Mouse (Mus musculus): ENCODE data around the gene Prdx1. TPM values are rescaled to one million over a fixed set of nuclear protein-coding genes. Genes with fewer than 3 reads are reported as not detected.
A peak's percentile ranks its signal among the peaks of the same experiment; 100 is the strongest.

The Prdx1 gene
- polyA plus RNA-seq, 1 experiment from 2014 or later = 1,377 TPM

- Histone ChIP-seq H3K27me3 (replicated peaks) (no peaks in the 10 kb centered on the region), H3K9ac (peak overlapping the region; percentile 27), H3K27ac (no peak overlapping the region), H3K4me2 (peak overlapping the region; percentile 67), H3K9me3 (no peaks in the 10 kb centered on the region), H3K36me3 (no peaks in the 10 kb centered on the region), H3K4me1 (peaks cover 4% of the 10 kb centered on the region; the same call in 1 of the 2 replicates), H3K4me3 (replicated peaks) (peak overlapping the region; percentile 71)
- 4% methylated on average over 9 of the region's 9 CpGs for whole genome bisulfite sequencing
- no peak; the same call in 1 of the 2 replicates for ATAC-seq (ENCODE audit: insufficient read depth, low FRiP score, low read depth)
Observed at GRCm38 (mm10) chr4:116708791-116709390, 23.5 kb downstream of the Prdx1 start.

DNA sequence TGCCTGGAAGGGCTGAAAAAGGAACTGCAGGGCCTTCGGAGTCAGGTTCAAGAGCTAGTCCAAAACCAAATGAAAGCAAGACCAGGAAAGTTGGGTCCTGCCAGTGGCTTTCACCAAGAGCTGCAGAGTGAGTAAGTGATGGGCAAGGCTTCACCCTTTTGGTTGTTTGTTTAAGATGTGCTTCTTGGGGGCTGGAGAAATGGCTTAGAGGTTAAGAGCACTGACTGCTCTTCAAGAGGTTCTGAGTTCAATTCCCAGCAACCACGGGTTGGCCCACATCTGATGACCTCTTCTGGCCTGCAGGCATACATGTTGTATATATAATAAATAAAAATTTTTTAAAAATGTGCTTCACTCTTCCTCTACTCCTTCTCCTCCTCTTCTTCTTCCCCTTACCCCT, 24.8 kb downstream of the Prdx1 start:
- Histone ChIP-seq H3K27me3 (replicated peaks) (no peaks in the 10 kb centered on the region), H3K4me2 (no peak overlapping the region), H3K4me1 (peaks cover 4% of the 10 kb centered on the region; the same call in 1 of the 2 replicates), H3K9me3 (no peaks in the 10 kb centered on the region), H3K9ac (no peak overlapping the region), H3K36me3 (no peaks in the 10 kb centered on the region), H3K27ac (no peak overlapping the region), H3K4me3 (replicated peaks) (no peak overlapping the region)
- ATAC-seq (ENCODE audit: insufficient read depth, low FRiP score, low read depth) = no peak
- 92% methylated on average over 2 of the region's 2 CpGs for WGBS

DNA sequence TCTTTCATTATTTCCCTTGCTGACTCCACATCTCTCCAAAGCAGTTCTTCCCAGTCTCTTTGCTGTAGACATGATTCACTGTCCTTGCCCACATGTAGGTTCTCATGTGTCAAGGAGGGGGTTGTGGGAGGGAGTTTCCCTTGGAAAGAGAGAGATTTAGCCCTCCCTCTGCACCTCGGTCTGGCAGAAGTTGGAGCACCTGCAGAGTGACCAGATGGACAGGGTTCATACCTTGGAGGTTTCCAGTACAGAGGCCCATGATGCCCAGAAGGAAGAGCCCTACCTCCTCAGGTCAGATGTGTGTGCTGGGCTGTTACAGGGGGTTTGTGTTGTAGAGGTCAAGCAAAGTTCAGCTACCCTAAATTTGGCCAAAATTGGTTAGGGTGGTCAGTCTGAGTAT, 27.2 kb downstream of the Prdx1 start:
- H3K36me3 ChIP-seq = no peaks in the 10 kb centered on the region
- no peak overlapping the region for H3K9ac ChIP-seq
- no peak for ATAC-seq (ENCODE audit: insufficient read depth, low FRiP score, low read depth)
- H3K4me2 ChIP-seq = no peak overlapping the region
- WGBS = 73% methylated on average over 1 of the region's 1 CpGs
- no peaks in the 10 kb centered on the region for H3K9me3 ChIP-seq
- H3K4me3 ChIP-seq (replicated peaks) = no peak overlapping the region
- H3K4me1 ChIP-seq = peaks cover 4% of the 10 kb centered on the region; the same call in 1 of the 2 replicates
- no peak overlapping the region for H3K27ac ChIP-seq
- no peaks in the 10 kb centered on the region for H3K27me3 ChIP-seq (replicated peaks)

DNA sequence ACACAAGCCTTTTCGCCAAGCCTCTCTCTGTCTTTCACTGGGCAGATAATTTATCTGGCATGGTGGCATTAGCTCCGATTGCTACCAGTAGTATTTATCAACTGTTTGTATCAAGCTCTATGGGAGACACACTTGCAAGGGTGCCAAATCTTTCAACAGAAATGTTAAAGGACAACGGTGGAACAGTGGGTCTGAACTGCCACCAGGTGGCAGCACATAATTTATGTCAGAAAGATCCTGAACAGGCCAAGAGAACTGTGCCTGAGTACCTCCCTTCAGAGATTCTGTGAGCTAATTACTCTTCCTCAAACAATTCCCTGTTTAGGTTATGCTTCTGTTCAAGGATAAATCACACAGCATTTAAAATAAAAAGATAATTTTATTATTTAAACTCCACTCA, 34.1 kb downstream of the Prdx1 start:
- WGBS = 18% methylated on average over 3 of the region's 3 CpGs
- H3K27ac ChIP-seq = no peak overlapping the region
- no peak for ATAC-seq (ENCODE audit: insufficient read depth, low FRiP score, low read depth)

GRCm38 (mm10) chr4:116720343-116721097, 35.2 kb downstream of the Prdx1 start, which contains the start of gene Tesk2:
Gene Tesk2, plus strand, starts transcription at chr4:116720948.
- Histone ChIP-seq H3K9me3 (no peaks in the 10 kb centered on the region), H3K36me3 (no peaks in the 10 kb centered on the region), H3K4me2 (peak within 1 kb of the TSS; percentile 76), H3K9ac (peak within 1 kb of the TSS; percentile 66), H3K27me3 (replicated peaks) (no peaks in the 10 kb centered on the region), H3K27ac (peak within 1 kb of the TSS; percentile 81), H3K4me3 (replicated peaks) (peak within 1 kb of the TSS; percentile 68), H3K4me1 (peaks cover 14% of the 10 kb centered on the region)
- WGBS = under 1% methylated on average over 34 of the region's 34 CpGs
- peak; percentile 97 for ATAC-seq (ENCODE audit: insufficient read depth, low FRiP score, low read depth)

More for the DNA sequence above, 34.1 kb downstream of the Prdx1 start:
- no peak overlapping the region for H3K4me2 ChIP-seq
- H3K27me3 ChIP-seq (replicated peaks) = no peaks in the 10 kb centered on the region
- H3K4me3 ChIP-seq (replicated peaks) = no peak overlapping the region
- H3K9me3 ChIP-seq = no peaks in the 10 kb centered on the region
- H3K36me3 ChIP-seq = no peaks in the 10 kb centered on the region
- peaks cover 14% of the 10 kb centered on the region for H3K4me1 ChIP-seq
- H3K9ac ChIP-seq = no peak overlapping the region

GRCm38 (mm10) chr4:116721098-116721628, 35.8 kb downstream of the Prdx1 start:
- H3K9me3 ChIP-seq = no peaks in the 10 kb centered on the region
- peak overlapping the region; percentile 76 for H3K4me2 ChIP-seq
- peak overlapping the region; percentile 66 for H3K9ac ChIP-seq
- H3K27ac ChIP-seq = peak overlapping the region; percentile 81
- no peaks in the 10 kb centered on the region for H3K27me3 ChIP-seq (replicated peaks)
- ATAC-seq (ENCODE audit: insufficient read depth, low FRiP score, low read depth) = no peak; the same call in 1 of the 2 replicates
- WGBS = 1% methylated on average over 29 of the region's 29 CpGs
- H3K36me3 ChIP-seq = no peaks in the 10 kb centered on the region
- peaks cover 14% of the 10 kb centered on the region for H3K4me1 ChIP-seq
- H3K4me3 ChIP-seq (replicated peaks) = peak overlapping the region; percentile 68

GRCm38 (mm10) chr4:116722230-116722629, 36.9 kb downstream of the Prdx1 start:
- Histone ChIP-seq H3K4me2 (peak overlapping the region; percentile 76), H3K27me3 (replicated peaks) (no peaks in the 10 kb centered on the region), H3K4me1 (peaks cover 14% of the 10 kb centered on the region), H3K4me3 (replicated peaks) (0 out of 2 replicates have a peak overlapping the region, but pooled peaks have one; percentile 68), H3K9me3 (no peaks in the 10 kb centered on the region), H3K36me3 (no peaks in the 10 kb centered on the region), H3K9ac (no peak overlapping the region), H3K27ac (no peak overlapping the region)
- ATAC-seq (ENCODE audit: insufficient read depth, low FRiP score, low read depth) = no peak
- WGBS = 46% methylated on average over 7 of the region's 7 CpGs

DNA sequence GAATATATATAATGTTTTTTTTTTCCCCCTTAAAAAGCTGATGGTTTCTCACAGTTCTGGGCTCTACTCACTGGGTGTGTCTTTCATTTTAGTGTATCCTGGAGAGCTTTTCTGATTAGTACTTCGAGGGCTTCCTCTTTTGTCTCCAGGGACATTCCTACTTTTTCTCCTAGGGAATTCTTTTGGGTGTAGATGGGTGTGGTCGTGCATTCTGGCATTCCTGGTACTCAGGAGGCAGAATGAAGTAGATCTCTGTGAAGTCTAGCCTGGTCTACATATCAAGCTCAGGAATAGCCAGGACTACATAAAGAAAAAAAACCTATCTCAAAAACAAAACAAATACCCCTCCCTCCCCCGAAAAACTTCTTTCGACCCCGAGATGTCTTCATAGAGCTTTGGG, 40.1 kb downstream of the Prdx1 start:
- Histone ChIP-seq H3K4me2 (no peak overlapping the region), H3K4me3 (replicated peaks) (no peak overlapping the region), H3K9me3 (no peaks in the 10 kb centered on the region), H3K36me3 (no peaks in the 10 kb centered on the region), H3K27ac (no peak overlapping the region), H3K4me1 (peaks cover 9% of the 10 kb centered on the region), H3K27me3 (replicated peaks) (no peaks in the 10 kb centered on the region), H3K9ac (no peak overlapping the region)
- no peak for ATAC-seq (ENCODE audit: insufficient read depth, low FRiP score, low read depth)
- 76% methylated on average over 5 of the region's 5 CpGs for WGBS

DNA sequence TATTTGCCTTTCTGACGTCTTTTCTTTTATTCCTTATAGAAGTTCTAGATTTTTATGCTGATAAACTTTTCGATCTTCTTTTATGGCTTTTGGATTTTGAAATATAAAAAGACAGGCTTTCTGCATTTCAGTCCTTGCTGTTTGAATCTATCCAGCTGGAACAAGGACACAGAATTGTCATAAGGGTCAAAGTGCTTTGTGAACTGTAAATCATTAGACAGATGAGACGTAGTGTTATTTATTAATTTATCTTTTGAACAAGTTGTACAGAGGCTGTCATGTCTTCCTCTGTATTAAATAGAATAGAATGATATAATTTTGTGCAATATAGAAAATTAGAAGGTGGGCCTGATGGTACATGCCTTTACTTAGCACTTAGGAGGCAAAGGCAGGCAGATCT, 42.1 kb downstream of the Prdx1 start:
- Histone ChIP-seq H3K27ac (no peak overlapping the region), H3K4me1 (peaks cover 2% of the 10 kb centered on the region), H3K4me2 (no peak overlapping the region), H3K36me3 (no peaks in the 10 kb centered on the region), H3K9me3 (no peaks in the 10 kb centered on the region), H3K9ac (no peak overlapping the region), H3K27me3 (replicated peaks) (no peaks in the 10 kb centered on the region), H3K4me3 (replicated peaks) (no peak overlapping the region)
- ATAC-seq (ENCODE audit: insufficient read depth, low FRiP score, low read depth) = no peak
- WGBS = 70% methylated on average over 3 of the region's 3 CpGs

DNA sequence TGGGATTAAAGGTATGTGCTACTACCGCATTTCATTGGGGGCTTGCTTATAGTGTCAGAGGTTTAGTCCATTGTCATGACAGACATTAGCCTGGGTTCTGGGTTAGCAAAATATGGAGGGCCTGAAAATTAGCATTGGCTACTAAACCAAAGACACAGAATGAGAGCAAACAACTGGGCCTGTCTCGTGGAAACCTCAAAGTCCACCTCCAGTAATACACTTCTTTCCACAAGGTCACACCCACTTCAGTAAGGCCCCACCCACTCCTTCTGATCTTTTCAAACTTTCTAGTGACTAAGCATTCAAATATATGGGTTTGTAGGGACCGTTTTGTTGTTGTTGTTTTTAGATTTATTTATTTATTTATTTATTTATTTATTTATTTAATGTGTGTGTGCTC, 44.2 kb downstream of the Prdx1 start:
- no peaks in the 10 kb centered on the region for H3K4me1 ChIP-seq
- WGBS = 86% methylated on average over 3 of the region's 3 CpGs
- H3K27ac ChIP-seq = no peak overlapping the region
- H3K36me3 ChIP-seq = no peaks in the 10 kb centered on the region
- H3K4me2 ChIP-seq = no peak overlapping the region
- H3K27me3 ChIP-seq (replicated peaks) = no peaks in the 10 kb centered on the region
- no peak overlapping the region for H3K4me3 ChIP-seq (replicated peaks)
- no peak overlapping the region for H3K9ac ChIP-seq
- ATAC-seq (ENCODE audit: insufficient read depth, low FRiP score, low read depth) = no peak
- no peaks in the 10 kb centered on the region for H3K9me3 ChIP-seq

DNA sequence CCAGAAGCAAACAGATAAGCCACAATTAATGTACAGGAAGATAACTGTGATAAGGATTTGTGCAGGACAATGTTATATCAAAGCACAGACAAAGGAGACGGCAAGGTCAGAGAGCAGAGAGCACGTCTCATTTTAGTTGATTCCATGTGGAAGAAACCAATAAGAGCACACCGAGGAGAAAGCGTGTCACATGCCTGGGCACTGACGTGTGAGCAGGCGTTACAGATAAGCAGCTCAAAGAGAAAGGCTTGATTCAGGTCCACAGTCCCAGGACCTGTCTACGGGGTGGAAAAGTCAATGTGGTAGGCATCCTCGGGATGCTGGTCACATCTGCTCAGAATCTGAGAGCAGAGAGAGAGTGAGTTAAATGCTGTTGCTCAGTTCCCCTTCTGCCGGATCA, 45.7 kb downstream of the Prdx1 start:
- Histone ChIP-seq H3K9me3 (no peaks in the 10 kb centered on the region), H3K27ac (no peak overlapping the region), H3K36me3 (no peaks in the 10 kb centered on the region), H3K4me3 (replicated peaks) (no peak overlapping the region), H3K9ac (no peak overlapping the region), H3K27me3 (replicated peaks) (no peaks in the 10 kb centered on the region), H3K4me1 (no peaks in the 10 kb centered on the region), H3K4me2 (no peak overlapping the region)
- WGBS = 74% methylated on average over 9 of the region's 9 CpGs
- no peak for ATAC-seq (ENCODE audit: insufficient read depth, low FRiP score, low read depth)

DNA sequence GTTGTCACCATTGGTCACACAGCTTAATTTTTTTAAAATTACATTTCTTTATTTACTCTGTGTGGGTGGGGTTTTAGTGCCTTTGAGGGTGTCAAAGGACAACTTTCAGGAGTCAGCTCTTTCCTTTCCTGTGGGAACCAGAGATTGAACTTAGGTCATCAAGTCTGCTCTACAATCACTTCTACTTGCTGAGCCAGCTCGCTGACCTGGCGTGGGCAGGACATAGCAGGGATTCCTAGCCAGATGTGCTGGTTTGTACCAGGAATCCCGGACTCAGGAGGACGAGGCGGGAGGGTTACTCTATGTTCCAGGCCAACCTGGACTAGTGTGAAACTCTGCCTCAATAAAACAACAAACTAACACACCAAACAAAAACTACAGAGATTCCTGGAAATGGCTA, 47.0 kb downstream of the Prdx1 start:
- Histone ChIP-seq H3K9ac (no peak overlapping the region), H3K27ac (no peak overlapping the region), H3K4me1 (no peaks in the 10 kb centered on the region), H3K27me3 (replicated peaks) (no peaks in the 10 kb centered on the region), H3K36me3 (no peaks in the 10 kb centered on the region), H3K9me3 (no peaks in the 10 kb centered on the region), H3K4me2 (no peak overlapping the region), H3K4me3 (replicated peaks) (no peak overlapping the region)
- no peak for ATAC-seq (ENCODE audit: insufficient read depth, low FRiP score, low read depth)
- 68% methylated on average over 5 of the region's 5 CpGs for WGBS
